Mouse (Mus musculus) spleen, postnatal 4 days (tissue): ENCODE results near the gene Satb2.

Experiments used
- DNase-seq, 2 experiments: peaks; one replicate each; pipeline ENCODE4 v3.0.0; 2022; ENCODE audit warnings: low spot score in 2 of 2

Satb2 gene

DNA sequence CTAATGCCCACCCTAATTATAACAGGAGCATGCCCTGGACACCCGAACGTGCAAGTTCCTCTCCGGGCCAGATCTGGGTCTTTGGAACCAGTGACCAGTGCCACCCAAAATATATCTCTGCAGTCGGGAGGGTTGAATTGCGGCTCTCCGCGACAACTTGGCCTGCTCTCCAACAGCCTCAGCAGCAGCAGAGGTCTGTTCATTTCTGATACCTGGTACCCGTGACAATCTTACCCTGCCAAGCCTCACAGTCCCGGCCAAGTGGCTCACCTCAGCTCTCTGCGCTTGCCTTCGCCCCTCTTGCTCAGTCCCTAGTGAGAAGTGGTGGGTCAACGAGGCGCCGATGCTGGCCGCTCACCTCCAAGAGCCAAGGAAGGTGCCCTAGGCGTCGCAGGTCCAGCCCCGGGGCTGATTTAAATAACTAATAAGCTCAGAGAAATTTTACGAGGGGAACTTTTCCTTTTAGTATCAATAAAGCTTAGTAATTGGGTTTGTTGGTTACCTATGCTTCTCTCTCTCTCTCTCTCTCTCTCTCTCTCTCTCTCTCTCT lies at the start of gene Satb2:
Gene Satb2, minus strand, starts transcription at position 500 of the 550 bp plus-strand sequence.
- DNase-seq, result no peak

DNA sequence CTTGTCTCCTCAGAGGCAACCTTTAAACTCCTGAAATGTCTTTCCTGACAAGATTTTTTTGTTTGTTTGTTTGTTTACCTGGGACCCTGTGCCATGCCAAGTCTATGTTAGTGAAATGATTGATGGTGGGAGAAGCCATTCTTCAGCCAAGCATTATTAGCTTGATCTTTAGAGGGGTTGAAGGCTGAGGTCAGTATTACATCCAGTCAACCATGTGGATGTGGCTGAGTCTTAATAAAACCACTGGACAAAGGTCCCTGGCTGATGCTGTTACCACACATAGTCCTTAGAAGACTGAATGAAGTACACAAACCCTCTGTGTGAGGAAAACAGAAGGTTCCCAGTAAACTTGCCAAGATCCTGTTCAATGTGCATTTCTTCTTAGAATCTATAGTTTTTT lies 40.5 kb upstream of the Satb2 start:
- no peak for DNase-seq

DNA sequence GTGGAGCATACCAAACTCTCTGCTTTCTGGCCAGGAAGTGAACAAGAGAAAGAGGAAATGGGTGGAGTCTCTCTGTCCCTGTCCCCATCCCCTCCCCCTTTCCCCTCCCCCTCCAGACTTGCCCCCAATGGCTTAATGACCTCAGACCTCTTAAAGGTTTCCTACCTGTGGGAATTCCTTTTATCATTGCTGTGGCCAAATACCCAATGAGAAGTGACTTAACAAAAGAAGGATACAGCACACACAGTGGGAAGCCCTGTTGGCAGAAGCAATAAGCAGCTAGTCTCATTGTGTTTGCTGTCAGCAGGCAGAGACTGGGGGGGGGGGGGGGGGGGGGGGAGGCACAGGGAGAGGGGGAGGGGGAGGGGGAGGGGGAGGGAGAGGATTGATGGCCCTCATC lies 35.4 kb upstream of the Satb2 start:
- DNase-seq, result no peak

- no peak for DNase-seq
Observed at GRCm38 (mm10) chr1:57009171-57009570, 30.7 kb upstream of the Satb2 start.

DNA sequence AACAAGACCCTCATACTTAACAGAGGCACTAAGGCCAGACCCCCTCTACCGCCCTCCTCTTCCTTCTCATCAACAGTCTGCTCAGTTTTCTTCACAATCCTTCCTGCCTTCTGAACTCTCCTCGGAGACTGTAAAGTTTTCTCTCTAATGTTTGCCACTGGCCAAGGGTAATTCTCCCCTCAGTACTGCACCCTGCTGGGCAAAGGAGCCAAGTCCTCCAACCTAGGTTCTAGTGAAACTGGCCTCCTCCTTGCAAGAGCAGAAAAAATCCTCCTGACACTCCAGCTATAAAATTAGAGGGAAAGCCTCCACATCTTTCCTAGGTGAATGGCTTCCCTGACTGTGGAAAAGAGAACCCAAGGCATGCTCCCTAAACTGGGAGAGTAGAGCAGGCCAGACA lies 16.6 kb upstream of the Satb2 start:
- no peak for DNase-seq

DNA sequence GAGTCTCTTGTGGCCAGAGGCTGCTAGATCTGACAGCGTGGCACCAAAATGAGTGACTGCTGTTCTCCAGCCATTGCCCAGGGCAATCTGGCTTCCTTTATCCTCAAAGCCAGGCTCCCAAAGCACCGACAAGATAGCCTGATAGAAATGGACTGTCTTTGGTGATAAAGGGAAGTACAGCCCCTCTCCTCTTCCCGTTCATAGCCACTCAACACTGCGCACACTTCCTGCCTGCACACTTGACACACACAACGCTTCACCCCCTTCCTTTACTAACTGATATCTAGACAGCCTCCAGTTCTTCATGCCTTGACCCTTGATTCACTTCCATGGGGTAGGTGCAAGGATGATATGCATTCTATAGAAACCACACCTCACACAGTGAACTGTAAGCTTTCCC lies 13.9 kb upstream of the Satb2 start:
- no peak for DNase-seq

DNA sequence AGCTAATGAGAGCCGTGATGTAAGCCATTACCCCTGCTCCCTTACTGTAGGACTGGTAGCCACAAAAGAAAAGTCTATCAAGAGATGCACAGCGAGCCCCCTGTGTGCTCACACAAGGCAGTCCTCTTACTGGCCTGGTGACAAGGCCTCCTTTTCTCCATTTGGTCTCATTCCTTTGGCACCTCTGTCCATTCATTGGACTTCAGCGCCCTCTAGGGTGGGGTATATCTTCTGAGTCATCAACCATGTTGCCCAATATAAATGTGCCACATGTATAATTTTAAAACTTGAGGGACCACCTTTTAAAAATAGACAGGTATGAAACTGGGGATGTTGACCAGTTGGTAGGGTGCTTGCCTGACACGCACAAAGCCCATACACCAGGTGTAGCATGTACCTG lies 13.2 kb upstream of the Satb2 start:
- DNase-seq, result peak in 1 of 2 experiments; percentile 63

DNA sequence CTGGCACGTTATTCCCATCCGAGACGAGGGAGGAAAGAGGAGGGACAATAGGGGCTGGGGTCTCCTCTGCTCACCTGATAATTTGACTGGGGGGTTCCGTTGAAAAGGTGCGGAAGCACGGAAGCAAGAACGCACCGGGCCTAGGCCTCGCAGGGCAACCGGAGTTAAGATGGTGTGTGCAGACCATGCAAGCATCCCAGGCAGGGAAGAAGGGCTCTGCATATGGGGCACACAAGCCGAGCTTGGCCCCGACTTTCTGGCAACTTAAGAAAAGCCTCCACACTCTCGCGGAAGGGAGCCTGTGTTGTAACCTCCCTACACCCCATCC lies 6.0 kb upstream of the Satb2 start:
- no peak for DNase-seq

GRCm38 (mm10) chr1:56983771-56984482 lies 5.5 kb upstream of the Satb2 start:
- DNase-seq, result no peak

GRCm38 (mm10) chr1:56983100-56983590 lies 4.7 kb upstream of the Satb2 start:
- DNase-seq, result no peak

DNA sequence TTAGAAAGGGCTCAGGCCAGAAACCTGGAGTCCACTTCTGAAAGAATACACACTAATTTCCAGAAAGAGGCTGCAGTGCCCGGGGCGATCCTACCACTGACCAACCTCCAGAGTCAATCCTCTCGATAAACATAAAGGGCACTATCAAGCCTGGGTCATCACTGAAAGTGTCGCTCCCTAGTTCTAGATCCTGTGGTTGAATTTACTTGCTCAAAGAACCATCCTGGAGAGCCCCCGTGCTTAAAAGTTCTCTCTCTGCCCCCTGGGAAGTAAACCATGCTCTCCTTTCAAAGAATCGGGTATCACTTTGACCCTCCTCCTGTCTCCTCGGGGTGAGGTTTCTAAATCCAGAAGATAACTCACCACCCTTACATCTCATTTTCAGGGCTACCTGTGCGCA lies 4.2 kb upstream of the Satb2 start:
- DNase-seq, result peak in 1 of 2 experiments; percentile 40

- peak in 1 of 2 experiments; percentile 41 for DNase-seq
Observed at GRCm38 (mm10) chr1:56981947-56982555, 3.6 kb upstream of the Satb2 start.

DNA sequence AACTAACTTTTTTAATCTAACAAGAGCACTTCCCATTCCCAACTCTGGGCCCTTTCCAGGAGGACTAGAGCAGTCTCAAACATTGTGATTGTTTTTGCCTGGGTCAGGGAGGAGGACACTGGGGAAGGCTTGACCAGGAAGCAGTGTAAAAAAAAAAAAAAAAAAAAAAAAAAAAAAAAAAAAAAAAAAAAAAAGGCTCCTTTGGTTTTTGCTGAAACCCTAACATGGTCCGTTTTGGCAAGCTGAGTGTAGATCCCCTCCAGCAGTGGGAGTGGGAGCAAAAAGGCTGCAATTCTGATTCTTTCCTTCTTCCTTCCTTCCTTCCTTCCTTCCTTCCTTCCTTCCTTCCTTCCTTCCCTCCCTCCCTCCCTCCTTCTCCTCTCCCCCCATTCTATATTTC lies 3.1 kb upstream of the Satb2 start:
- DNase-seq, result peak in 1 of 2 experiments; percentile 17

GRCm38 (mm10) chr1:56980631-56981275 lies 2.3 kb upstream of the Satb2 start:
- DNase-seq, result peak in 1 of 2 experiments; percentile 49

DNA sequence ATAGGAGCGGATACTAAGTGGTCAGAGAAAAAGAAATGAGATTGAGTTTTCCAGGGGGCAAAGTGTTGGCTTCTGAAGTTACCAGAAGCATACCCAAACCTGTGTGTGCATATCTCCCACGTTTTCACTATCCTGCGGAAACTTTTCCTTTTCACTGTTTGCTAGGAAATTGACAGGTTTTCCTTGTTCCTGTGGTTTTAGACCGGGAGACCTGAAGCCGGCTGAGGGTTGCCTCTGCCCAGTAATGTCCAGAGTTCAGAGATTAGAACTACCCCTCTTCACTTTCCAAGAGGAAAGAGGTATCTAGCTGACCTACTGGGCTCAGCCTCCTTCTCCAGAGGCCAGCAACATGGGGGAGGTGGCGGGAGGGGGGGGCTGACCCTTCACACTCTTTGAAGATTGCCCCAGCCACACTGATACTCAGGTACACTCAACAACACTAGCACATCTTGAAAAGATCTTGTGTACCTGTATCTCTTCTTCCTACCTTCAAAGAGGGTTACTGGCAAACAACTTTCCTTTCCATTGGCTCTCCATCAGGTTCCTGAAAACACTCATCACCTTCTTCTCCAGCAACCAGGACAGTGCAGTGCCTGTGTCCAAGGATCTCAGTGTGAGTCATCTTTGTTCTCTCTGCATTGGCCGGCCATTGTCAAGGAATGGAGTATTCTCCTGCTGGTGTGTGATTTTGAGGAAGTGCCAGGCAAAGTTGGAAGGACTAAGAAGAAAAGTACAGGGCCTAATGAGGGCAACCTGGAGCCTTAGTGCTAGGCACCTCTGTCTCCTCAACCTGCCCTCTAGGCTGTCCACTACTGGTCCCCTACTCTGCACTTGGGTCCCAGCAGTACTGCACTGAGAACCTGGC lies 1.3 kb upstream of the Satb2 start:
- DNase-seq, result no peak

- peak; percentile 46 to 82 for DNase-seq
Observed at GRCm38 (mm10) chr1:56977201-56978100, 999 bp downstream of the Satb2 start.

GRCm38 (mm10) chr1:56976825-56977104 lies 1.7 kb downstream of the Satb2 start:
- DNase-seq, result no peak

- no peak for DNase-seq
Observed at GRCm38 (mm10) chr1:56976044-56976824, 2.2 kb downstream of the Satb2 start.

DNA sequence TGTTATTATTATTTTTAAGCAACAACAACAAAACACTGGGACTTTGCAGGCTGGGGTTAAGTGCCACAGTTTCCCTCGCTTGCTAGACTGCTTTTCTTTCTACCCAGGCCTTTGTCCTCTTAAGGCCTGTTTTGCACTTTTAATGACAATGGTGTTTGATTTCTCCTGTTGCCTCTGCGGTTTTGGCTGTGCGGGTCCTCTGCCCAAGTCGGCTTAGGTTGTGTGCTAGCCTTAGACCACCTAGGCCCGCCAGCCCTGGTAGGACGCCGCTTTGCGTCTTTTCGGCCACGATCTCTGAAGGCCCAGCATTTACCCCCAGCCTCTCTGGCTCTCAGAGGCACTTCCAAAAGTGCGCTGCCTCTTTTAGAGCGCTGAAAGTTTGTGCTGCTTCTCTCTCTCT lies 2.9 kb downstream of the Satb2 start:
- peak in 1 of 2 experiments; percentile 41 for DNase-seq

DNA sequence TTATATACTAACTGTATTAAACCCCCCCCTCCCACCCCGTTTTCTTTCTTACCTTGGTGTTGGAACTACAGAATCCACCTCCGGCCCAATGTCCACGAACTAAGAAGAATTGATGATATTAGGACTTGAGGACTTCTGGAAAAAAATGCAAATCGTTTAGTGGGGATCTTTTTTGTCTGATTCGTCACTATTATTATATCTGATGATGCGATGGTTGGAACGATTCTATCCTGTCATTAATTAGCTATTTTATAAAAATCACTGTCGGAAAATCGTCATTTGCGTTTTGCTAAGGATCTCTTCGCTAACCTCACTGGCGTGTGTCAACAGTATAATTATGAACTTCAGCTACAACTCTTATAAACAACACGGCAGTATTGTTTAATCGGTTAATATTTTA lies 4.3 kb downstream of the Satb2 start:
- DNase-seq, result peak in 1 of 2 experiments; percentile 20
